Mouse (Mus musculus) neural tube, embryonic 11.5 days (tissue): Measurements from ENCODE around the gene Gm21680. TPM values are rescaled to one million over a fixed set of nuclear protein-coding genes. Genes with fewer than 3 reads are reported as not detected.
"Not testable (repeated sequence)": the region's sequence is repeated elsewhere in the genome, so short reads cannot be mapped to it uniquely, and the experiment has no call there.

Experiments used
- ATAC-seq: fragments of 200-750 bp; cut with Nextera tagmentation; 2 replicates; pipeline ENCODE4 v1.8.0; 2017; ENCODE audit warnings: moderate number of reproducible peaks, mild to moderate bottlenecking, moderate TSS enrichment, moderate library complexity; ENCODE audit not compliant: insufficient read depth, low FRiP score, low TSS enrichment
- DNase-seq: peaks from one replicate; pipeline ENCODE4 v3.0.0-alpha.2; 2015; ENCODE audit warnings: low spot score
- H3K27ac ChIP-seq: fragments of 300-500 bp; sonication (generic); 2 replicates; pipeline ENCODE4 v1.5.1; 2014; ENCODE audit warnings: low read depth, mild to moderate bottlenecking, low read length
- H3K27me3 ChIP-seq: fragments of 300-500 bp; sonication (generic); 2 replicates; pipeline ENCODE4 v1.6.1; 2014; ENCODE audit warnings: mild to moderate bottlenecking, low read length, mixed read lengths; ENCODE audit not compliant: control insufficient read depth, insufficient read depth
- H3K36me3 ChIP-seq: fragments of 300-500 bp; sonication (generic); 2 replicates; pipeline ENCODE4 v1.6.1; 2014; ENCODE audit warnings: mild to moderate bottlenecking, low read length, moderate library complexity, mixed read lengths; ENCODE audit not compliant: control insufficient read depth, insufficient read depth
- H3K4me1 ChIP-seq: fragments of 300-500 bp; sonication (generic); 2 replicates; pipeline ENCODE4 v1.6.1; 2014; ENCODE audit warnings: low read length, mixed read lengths; ENCODE audit not compliant: control insufficient read depth, insufficient read depth
- H3K4me2 ChIP-seq: fragments of 300-500 bp; sonication (generic); 2 replicates; pipeline ENCODE4 v1.6.1; 2014; ENCODE audit warnings: low read depth, mild to moderate bottlenecking, moderate library complexity
- H3K4me3 ChIP-seq: fragments of 300-500 bp; sonication (generic); 2 replicates; pipeline ENCODE4 v1.5.1; 2014; ENCODE audit warnings: low read depth, low read length
- H3K9ac ChIP-seq: fragments of 300-500 bp; sonication (generic); 2 replicates; pipeline ENCODE4 v1.6.1; 2014; ENCODE audit warnings: mild to moderate bottlenecking, low read length
- H3K9me3 ChIP-seq: fragments of 300-500 bp; sonication (generic); 2 replicates; pipeline ENCODE4 v1.6.1; 2016; ENCODE audit warnings: low read length; ENCODE audit not compliant: control insufficient read depth
- WGBS: fragments of 180-500 bp; shearing (Covaris S2); extraction: QIAGEN DNeasy Blood & Tissue Kit; methylation state at CpG from one replicate; pipeline ENCODE4 v1.1.7; 2014; 5-methylcytosine and 5-hydroxymethylcytosine counted together
- polyA plus RNA-seq: library from polyadenylated mRNA; unstranded; fragments of >200 nt; fragmentation: Nextera tagmentation; extraction: Ambion mirVana; gene quantifications from 2 replicates; pipeline ENCODE4 v1.2.1, GENCODE M21; 2014

The Gm21680 gene
- polyA plus RNA-seq: 0.08 TPM in 1 of 2 replicates, not detected in the other

DNA sequence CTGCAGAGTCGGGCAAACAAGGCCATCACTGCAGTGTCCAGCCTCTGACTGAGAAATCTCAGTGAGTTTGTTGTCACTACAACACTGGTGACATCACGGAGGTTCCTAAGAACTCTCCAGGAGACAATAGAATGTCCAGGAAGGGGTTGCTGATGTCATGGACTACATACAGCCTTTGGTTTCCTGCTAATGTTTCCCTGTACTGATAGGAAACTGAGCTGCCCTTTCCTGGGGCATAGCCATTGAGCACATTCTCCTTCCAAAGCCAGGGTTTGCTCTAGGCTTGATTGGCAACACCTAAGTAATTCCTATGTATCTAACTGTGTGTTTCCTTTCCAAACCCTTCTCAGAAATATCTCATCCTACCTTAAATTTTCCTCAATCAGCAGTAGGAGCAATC, at the start of gene Gm21680:
Gm21680 (minus strand) TSS at position 101 of the 400 bp plus-strand sequence.
- H3K9ac ChIP-seq, H3K4me2 ChIP-seq, H3K27ac ChIP-seq, H3K27me3 ChIP-seq, DNase-seq, H3K4me3 ChIP-seq, H3K4me1 ChIP-seq, ATAC-seq, H3K36me3 ChIP-seq, H3K9me3 ChIP-seq: not testable (repeated sequence)
- no CpG with 5 or more reads among the region's 2 CpGs for WGBS

DNA sequence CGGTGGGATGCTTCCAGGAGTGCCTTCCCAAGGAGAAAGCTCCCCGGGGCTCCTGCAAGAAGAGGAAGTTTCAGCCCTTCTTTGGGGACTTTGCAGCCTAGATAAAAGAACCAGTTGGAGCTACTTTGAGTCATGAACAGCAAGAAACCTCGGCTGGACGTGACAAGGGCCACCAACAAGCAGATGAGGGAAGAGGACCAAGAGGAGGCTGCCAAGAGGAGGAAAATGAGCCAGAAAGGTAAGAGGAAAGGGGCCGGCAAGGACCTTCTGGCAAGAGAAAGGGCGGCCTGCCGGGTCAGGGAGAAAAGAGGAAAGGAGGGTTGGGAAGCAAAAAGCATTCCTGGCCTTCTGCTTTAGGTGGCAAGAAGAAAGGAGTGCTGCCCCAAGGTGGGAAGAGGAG, 35.2 kb upstream of the Gm21680 start:
- not testable (repeated sequence) for H3K9me3 ChIP-seq, DNase-seq, H3K27ac ChIP-seq, H3K36me3 ChIP-seq, H3K27me3 ChIP-seq, H3K4me2 ChIP-seq, ATAC-seq, H3K4me1 ChIP-seq, H3K9ac ChIP-seq, H3K4me3 ChIP-seq
- 66% methylated on average over 5 of the region's 7 CpGs for WGBS

DNA sequence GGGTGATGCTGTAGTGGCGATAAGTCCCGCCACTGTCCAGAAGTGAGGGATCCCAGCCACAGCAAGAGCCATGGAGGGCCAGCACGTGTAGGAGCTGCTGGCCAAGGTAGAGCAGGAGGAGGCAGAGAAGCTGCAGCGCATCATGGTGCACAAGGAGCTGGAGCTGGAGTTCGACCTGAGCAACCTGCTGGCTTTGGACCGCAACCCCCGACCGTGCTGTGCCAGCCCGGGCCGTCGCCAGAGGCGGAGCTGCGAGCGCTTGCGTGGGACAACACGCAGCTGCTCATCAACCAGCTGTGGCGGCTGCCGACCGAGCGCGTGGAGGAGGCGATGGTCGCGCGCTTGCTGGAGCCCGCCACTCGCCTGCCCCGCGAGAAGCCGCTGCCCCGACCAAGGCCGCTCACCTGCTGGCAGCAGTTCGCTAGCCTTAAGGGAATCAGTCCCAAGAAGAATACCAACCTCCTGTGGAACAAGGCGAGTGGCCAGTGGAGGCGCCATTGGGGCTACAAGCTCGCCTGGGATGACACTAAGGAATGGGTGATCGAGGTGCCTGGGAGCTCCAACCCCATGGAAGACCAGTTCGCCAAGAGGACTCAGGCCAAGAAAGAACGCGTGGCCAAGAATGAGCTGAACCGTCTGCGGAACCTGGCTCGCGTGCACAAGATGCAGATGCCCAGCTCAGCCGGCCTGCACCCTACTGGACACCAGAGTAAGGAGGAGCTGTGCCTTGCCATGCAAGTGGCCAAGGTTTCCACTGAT, 34.7 kb upstream of the Gm21680 start:
- Histone ChIP-seq H3K4me2 (peak overlapping the region; percentile 64), H3K4me3 (peak overlapping the region; percentile 31), H3K9ac (peak overlapping the region; percentile 39)
- 18% methylated on average over 45 of the region's 45 CpGs for WGBS
- H3K4me1 ChIP-seq, H3K27ac ChIP-seq, H3K9me3 ChIP-seq, H3K27me3 ChIP-seq, H3K36me3 ChIP-seq: not testable (repeated sequence)
- ATAC-seq: peak; percentile 85
- DNase-seq: peak; percentile 67

DNA sequence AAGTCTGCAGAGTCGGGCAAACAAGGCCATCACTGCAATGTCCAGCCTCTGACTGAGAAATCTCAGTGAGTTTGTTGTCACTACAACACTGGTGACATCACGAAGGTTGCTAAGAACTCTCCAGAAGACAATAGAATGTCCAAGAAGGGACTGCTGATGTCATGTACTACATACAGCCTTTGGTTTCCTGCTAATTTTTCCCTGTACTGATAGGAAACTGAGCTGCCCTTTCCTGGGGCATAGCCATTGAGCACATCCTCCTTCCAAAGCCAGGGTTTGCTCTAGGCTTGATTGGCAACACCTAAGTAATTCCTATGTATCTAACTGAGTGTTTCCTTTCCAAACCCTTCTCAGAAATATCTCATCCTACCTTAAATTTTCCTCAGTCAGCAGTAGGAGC, 32.2 kb upstream of the Gm21680 start, which contains the start of gene Gm1979:
Gm1979 (minus strand) TSS at position 101 of the 400 bp plus-strand sequence.
- not testable (repeated sequence) for H3K36me3 ChIP-seq, H3K4me1 ChIP-seq, H3K4me2 ChIP-seq, H3K9me3 ChIP-seq, H3K27me3 ChIP-seq, H3K9ac ChIP-seq, ATAC-seq, H3K27ac ChIP-seq, H3K4me3 ChIP-seq, DNase-seq
- 83% methylated on average over 1 of the region's 2 CpGs for WGBS

DNA sequence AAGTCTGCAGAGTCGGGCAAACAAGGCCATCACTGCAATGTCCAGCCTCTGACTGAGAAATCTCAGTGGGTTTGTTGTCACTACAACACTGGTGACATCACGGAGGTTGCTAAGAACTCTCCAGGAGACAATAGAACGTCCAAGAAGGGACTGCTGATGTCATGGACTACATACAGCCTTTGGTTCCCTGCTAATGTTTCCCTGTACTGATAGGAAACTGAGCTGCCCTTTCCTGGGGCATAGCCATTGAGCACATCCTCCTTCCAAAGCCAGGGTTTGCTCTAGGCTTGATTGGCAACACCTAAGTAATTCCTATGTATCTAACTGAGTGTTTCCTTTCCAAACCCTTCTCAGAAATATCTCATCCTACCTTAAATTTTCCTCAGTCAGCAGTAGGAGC, 16.1 kb upstream of the Gm21680 start, which contains the start of gene Gm21698:
Gm21698 (minus strand) TSS at position 101 of the 400 bp plus-strand sequence.
- not testable (repeated sequence) for H3K36me3 ChIP-seq, H3K27ac ChIP-seq, H3K4me1 ChIP-seq, H3K4me3 ChIP-seq, H3K27me3 ChIP-seq, DNase-seq, H3K9ac ChIP-seq, H3K4me2 ChIP-seq, ATAC-seq, H3K9me3 ChIP-seq
- no CpG with 5 or more reads among the region's 3 CpGs for WGBS

DNA sequence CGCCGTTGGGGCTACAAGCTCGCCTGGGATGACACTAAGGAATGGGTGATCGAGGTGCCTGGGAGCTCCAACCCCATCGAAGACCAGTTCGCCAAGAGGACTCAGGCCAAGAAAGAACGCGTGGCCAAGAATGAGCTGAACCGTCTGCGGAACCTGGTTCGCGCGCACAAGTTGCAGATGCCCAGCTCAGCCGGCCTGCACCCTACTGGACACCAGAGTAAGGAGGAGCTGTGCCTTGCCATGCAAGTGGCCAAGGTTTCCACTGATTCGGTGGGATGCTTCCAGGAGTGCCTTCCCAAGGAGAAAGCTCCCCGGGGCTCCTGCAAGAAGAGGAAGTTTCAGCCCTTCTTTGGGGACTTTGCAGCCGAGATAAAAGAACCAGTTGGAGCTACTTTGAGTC, 15.4 kb downstream of the Gm21680 start:
- not testable (repeated sequence) for H3K4me1 ChIP-seq, H3K27me3 ChIP-seq, H3K36me3 ChIP-seq, ATAC-seq, H3K9me3 ChIP-seq, H3K4me3 ChIP-seq, H3K27ac ChIP-seq, DNase-seq, H3K9ac ChIP-seq
- 55% methylated on average over 16 of the region's 17 CpGs for WGBS
- peak overlapping the region; percentile 35; the same call in 1 of the 2 replicates for H3K4me2 ChIP-seq

DNA sequence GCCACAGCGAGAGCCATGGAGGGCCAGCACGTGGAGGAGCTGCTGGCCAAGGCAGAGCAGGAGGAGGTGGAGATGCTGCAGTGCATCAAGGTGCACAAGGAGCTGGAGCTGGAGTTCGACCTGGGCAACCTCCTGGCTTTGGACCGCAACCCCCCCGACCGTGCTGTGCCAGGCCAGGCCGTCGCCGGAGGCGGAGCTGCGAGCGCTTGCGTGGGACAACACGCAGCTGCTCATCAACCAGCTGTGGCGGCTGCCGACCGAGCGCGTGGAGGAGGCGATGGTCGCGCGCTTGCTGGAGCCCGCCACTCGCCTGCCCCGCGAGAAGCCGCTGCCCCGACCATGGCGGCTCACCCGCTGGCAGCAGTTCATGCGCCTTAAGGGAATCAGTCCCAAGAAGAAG, 15.9 kb downstream of the Gm21680 start:
- not testable (repeated sequence) for H3K9ac ChIP-seq, H3K36me3 ChIP-seq, H3K4me3 ChIP-seq, H3K27ac ChIP-seq, H3K27me3 ChIP-seq, H3K9me3 ChIP-seq, H3K4me1 ChIP-seq
- peak overlapping the region; percentile 35 for H3K4me2 ChIP-seq
- peak; percentile 25 for DNase-seq
- 26% methylated on average over 29 of the region's 32 CpGs for WGBS
- ATAC-seq: 0 out of 2 replicates have a peak, but pooled peaks have one; percentile 31

DNA sequence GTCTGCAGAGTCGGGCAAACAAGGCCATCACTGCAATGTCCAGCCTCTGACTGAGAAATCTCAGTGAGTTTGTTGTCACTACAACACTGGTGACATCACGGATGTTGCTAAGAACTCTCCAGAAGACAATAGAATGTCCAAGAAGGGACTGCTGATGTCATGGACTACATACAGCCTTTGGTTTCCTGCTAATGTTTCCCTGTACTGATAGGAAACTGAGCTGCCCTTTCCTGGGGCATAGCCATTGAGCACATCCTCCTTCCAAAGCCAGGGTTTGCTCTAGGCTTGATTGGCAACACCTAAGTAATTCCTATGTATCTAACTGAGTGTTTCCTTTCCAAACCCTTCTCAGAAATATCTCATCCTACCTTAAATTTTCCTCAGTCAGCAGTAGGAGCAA, 18.1 kb downstream of the Gm21680 start, which contains the start of gene Gm21671:
Gm21671 (minus strand) TSS at position 101 of the 400 bp plus-strand sequence.
- H3K4me3 ChIP-seq, H3K4me2 ChIP-seq, H3K27ac ChIP-seq, H3K36me3 ChIP-seq, DNase-seq, H3K4me1 ChIP-seq, ATAC-seq, H3K9me3 ChIP-seq, H3K9ac ChIP-seq, H3K27me3 ChIP-seq: not testable (repeated sequence)
- WGBS: 73% methylated on average over 2 of the region's 2 CpGs

DNA sequence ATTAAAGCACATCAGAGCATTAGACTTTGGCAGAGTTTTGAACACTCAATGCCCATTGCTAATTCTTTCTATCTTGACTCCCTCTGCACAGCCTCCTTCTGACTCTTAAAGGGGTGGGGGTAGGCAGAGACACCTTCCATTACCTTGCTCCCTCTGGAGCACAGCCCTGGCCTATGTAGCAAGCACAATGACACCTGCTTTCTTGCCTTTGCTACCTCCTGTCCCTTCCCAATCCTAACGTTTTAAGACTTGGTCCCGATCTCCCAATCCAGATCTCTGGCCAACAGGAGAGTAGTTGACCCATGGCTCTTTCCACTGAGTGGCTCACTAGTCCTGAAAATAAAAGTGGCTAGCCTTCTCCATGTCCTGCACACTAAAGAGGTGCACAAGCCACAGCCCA, 27.1 kb downstream of the Gm21680 start:
- not testable (repeated sequence) for H3K36me3 ChIP-seq, H3K4me3 ChIP-seq, H3K9me3 ChIP-seq, H3K4me1 ChIP-seq, H3K27me3 ChIP-seq, H3K9ac ChIP-seq, ATAC-seq, H3K4me2 ChIP-seq, H3K27ac ChIP-seq
- DNase-seq: peak; percentile 5
- WGBS: 88% methylated on average over 2 of the region's 2 CpGs
